ENCODE assay signal across 23 mouse cellular contexts in the genomic region with DNA sequence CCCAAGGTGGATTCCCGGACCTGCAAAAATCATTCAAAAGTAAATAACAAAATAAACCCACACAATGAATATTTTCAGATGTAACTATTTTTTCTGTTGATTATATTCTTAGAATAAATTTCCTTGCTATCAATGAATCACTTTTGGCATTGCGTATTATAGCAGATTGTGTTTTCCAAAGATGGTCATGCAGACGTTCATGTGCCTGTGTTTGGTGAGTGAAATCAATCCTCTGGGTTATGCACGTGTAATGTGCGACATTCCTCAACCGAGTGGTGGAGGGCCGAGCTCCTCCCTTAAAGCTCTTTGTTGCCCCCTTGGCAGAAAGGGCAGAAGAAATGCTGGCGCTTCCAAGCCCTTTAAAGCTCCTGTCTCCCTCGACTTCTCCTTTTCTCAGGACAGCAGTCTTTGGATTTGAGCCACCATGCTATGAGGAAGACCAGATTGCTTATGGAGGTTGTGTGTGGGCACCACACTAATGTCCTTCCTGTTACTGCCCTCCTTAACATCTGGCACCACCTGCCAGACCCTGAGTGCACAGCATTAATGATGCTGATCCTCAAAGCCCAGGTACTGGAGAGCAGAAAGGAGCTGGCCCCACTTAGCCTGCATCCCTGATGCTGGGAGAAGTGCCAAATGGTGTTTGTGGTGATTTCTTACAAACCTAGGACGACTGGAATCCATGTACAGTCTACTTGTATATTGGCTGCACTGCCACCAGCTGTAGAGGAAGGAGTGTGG. TPM values are rescaled to one million over a fixed set of nuclear protein-coding genes. Genes with fewer than 3 reads are reported as not detected.
DNase-seq lines count a peak whose midpoint lies in the region; ATAC-seq and TF ChIP-seq lines count a peak whose summit lies in the region.
"Had no signal": no experiment of that assay in that cellular context is flagged by ENCODE, and none has a peak within 500 bp of the region (broad histone marks: within the 10 kb centered on the region; RNA-seq: fewer than 3 reads in every experiment).

No protein-coding gene starts in this region.

- 82% methylated on average over 10 of the region's 10 CpGs for WGBS in neural tube, embryonic 13.5 days
- WGBS in neural tube, embryonic 15.5 days = 70% methylated on average over 10 of the region's 10 CpGs

- peaks cover 14% of the 10 kb centered on the region for H3K36me3 ChIP-seq in neural tube, embryonic 13.5 days
- no peaks in the 10 kb centered on the region for H3K36me3 ChIP-seq in neural tube, embryonic 15.5 days

- H3K27me3 ChIP-seq in neural tube, embryonic 13.5 days = no peaks in the 10 kb centered on the region
- H3K27me3 ChIP-seq in neural tube, embryonic 15.5 days (replicated peaks) = no peaks in the 10 kb centered on the region
- H3K27me3 ChIP-seq: embryonic facial prominence, embryonic 12.5 days; hindbrain, embryonic 13.5 days; megakaryocyte, embryonic 14.5 days; neural tube, embryonic 12.5 days had no signal

- no peak overlapping the region for H3K4me3 ChIP-seq in layer of hippocampus, adult 2 months
- no peak overlapping the region for H3K4me3 ChIP-seq in neural tube, embryonic 13.5 days
- no peak overlapping the region for H3K4me3 ChIP-seq in neural tube, embryonic 15.5 days (replicated peaks)
- H3K4me3 ChIP-seq: embryonic facial prominence, embryonic 12.5 days; hindbrain, embryonic 13.5 days; left cerebral cortex, adult 2 months; megakaryocyte, embryonic 14.5 days; neural tube, embryonic 12.5 days had no signal

- DNase-seq in cerebellum, postnatal 14 days = peak; percentile 31 to 32
- DNase-seq in cerebellum, postnatal 36 days = no peak
- DNase-seq in layer of hippocampus, adult 2 months (ENCODE audit: low spot score in 2 of 2) = peak; percentile 36 to 57
- no peak for DNase-seq in layer of hippocampus, adult 9-11 months
- DNase-seq in ovary, postnatal 36 days (ENCODE audit: low spot score) = no peak
- DNase-seq: adrenal gland, postnatal 14 days; B cell, adult 2 months; forebrain, postnatal 0 days; lung, postnatal 14 days; right cerebral cortex, postnatal 4 days; thymus, adult 18-20 months had no signal

- H3K4me1 ChIP-seq in neural tube, embryonic 13.5 days (replicated peaks) = peaks cover 8% of the 10 kb centered on the region
- 0 out of 2 replicates have a peak, but pooled peaks cover 5% of the 10 kb centered on the region for H3K4me1 ChIP-seq in neural tube, embryonic 15.5 days
- H3K4me1 ChIP-seq: megakaryocyte, embryonic 14.5 days had no signal

- ATAC-seq in neural tube, embryonic 13.5 days (ENCODE audit: low read depth) = no peak
- ATAC-seq in neural tube, embryonic 15.5 days (ENCODE audit: low FRiP score) = no peak
- ATAC-seq: intestine, postnatal 0 days had no signal

- no peak overlapping the region for H3K9ac ChIP-seq in neural tube, embryonic 13.5 days
- H3K9ac ChIP-seq in neural tube, embryonic 15.5 days (replicated peaks) = no peak overlapping the region
- H3K9ac ChIP-seq: embryonic facial prominence, embryonic 12.5 days; forebrain, postnatal 0 days; hindbrain, embryonic 13.5 days; neural tube, embryonic 12.5 days had no signal

- H3K27ac ChIP-seq in layer of hippocampus, adult 2 months = peak overlapping the region; percentile 44
- H3K27ac ChIP-seq in neural tube, embryonic 13.5 days (replicated peaks) = 0 out of 2 replicates have a peak overlapping the region, but pooled peaks have one; percentile 18
- H3K27ac ChIP-seq in neural tube, embryonic 15.5 days (replicated peaks) = no peak overlapping the region; the same call in 1 of the 2 replicates
- H3K27ac ChIP-seq: embryonic facial prominence, embryonic 12.5 days; hindbrain, embryonic 13.5 days; left cerebral cortex, adult 2 months; neural tube, embryonic 12.5 days had no signal

- no peaks in the 10 kb centered on the region for H3K9me3 ChIP-seq in neural tube, embryonic 13.5 days
- no peaks in the 10 kb centered on the region for H3K9me3 ChIP-seq in neural tube, embryonic 15.5 days (replicated peaks)
- H3K9me3 ChIP-seq: embryonic facial prominence, embryonic 12.5 days; hindbrain, embryonic 13.5 days; megakaryocyte, embryonic 14.5 days; neural tube, embryonic 12.5 days had no signal

- H3K4me2 ChIP-seq in neural tube, embryonic 13.5 days = no peak overlapping the region
- H3K4me2 ChIP-seq in neural tube, embryonic 15.5 days = no peak overlapping the region
- H3K4me2 ChIP-seq: embryonic facial prominence, embryonic 12.5 days; hindbrain, embryonic 13.5 days; neural tube, embryonic 12.5 days had no signal

- TF ChIP-seq CTCF in layer of hippocampus, adult 2 months (conservative IDR thresholded peaks at IDR 0.05) = no peak

RNA-seq across cellular contexts. Expression of a gene that starts 33.4 kb away (rescaled TPM):
- 10 to 100 TPM; 19.5 to 23.0 TPM for total RNA-seq in layer of hippocampus, adult 2 months (2021)
- polyA plus RNA-seq in neural tube, embryonic 13.5 days (2015; fragmentation: Nextera tagmentation; extraction: Ambion mirVana) = 28.3 and 28.4 TPM in 2 replicates
- polyA plus RNA-seq in neural tube, embryonic 15.5 days (2015; fragmentation: Nextera tagmentation; extraction: Ambion mirVana) = 21.1 and 29.6 TPM in 2 replicates

RNA-seq across cellular contexts. Expression of a gene that starts 33.5 kb away (rescaled TPM):
- 1 to 10 TPM in 1 of 2 experiments, under 1 TPM in 1; 0.32 to 1.3 TPM for total RNA-seq in layer of hippocampus, adult 2 months (2021)
- not detected in 2 replicates for polyA plus RNA-seq in neural tube, embryonic 13.5 days (2015; fragmentation: Nextera tagmentation; extraction: Ambion mirVana)
- not detected in 2 replicates for polyA plus RNA-seq in neural tube, embryonic 15.5 days (2015; fragmentation: Nextera tagmentation; extraction: Ambion mirVana)
- total RNA-seq: common myeloid progenitor, adult 5-6 weeks; gastrocnemius, adult 18-20 months; liver, adult 2 months; monocyte, adult 5-6 weeks had no signal
- polyA plus RNA-seq: forebrain, postnatal 0 days; intestine, postnatal 0 days; liver, adult 2 months had no signal

Comparison
In these comparisons a context has a peak if more than half of its experiments do, and no peak if none do; other contexts are left out.
1. DNase-seq: peak in cerebellum, postnatal 14 days (2 of 2) and layer of hippocampus, adult 2 months (2 of 2); none in cerebellum, postnatal 36 days (0 of 2), layer of hippocampus, adult 9-11 months (single experiment) and ovary, postnatal 36 days (single experiment).